Mouse (Mus musculus) left cerebral cortex, adult 11 months (tissue): ENCODE results near the gene Krtap2-4.

Experiments used
- DNase-seq: peaks from one replicate; pipeline ENCODE4 v3.0.0; 2022; ENCODE audit warnings: low spot score

Gene Krtap2-4

DNA sequence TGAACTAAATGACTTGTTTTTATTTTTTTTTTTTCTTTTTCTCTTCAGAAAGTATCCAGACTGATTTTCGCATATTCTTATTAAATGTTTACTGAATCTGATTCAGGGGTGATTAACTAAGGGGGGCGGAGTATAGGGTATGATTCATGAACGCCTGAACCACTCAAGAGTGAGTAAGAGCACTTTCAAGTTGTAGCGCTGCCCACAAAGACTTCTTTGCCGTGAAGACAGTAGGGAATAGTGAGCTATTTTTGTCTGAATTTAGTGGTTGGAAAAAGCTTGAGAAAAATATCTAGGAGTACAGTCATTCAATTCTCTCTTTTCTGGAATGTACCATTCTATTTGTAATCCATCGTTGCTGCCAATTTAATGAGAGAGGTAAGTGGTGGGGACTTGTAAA lies 33.1 kb downstream of the Krtap2-4 start:
- DNase-seq: no peak

DNA sequence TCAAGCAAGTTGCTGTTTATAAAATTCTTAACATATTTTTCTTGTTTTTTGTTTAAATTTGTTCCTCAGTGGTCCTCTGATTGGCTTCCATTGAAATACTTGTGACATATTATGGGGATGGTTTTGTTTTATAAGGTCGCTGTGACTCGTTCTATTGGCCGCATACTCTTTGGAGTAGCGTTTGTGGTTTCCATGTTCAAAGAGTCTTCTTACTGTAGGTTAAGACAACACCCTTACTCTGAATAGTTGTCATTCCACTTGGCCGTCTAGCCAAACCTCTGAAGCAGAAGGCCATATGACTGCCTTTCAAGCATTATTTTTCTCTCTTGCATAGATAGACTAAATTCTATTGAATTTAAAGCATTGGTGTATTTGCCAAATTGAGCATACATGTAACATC lies 33.6 kb downstream of the Krtap2-4 start:
- DNase-seq: no peak

DNA sequence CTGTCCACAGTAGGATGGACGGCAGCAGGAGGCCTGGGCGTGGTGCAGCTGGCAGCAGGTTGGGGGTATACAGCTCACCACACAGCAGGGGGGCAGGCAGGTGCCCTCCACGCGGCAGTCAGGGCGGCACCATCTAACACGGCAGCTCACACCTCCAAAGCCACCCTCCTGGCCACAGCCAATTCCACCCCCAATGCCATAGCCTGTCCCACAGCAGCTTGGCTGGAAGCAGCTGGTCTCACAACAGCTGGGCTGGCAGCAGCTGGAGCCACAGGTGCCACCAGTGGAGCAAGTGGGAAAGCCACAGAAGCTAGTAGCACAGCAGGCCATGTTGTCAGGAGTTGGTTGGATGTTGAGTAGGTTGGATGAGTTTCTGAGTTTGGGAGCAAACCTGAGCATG lies 34.0 kb downstream of the Krtap2-4 start, which contains the start of gene Krtap1-5:
Krtap1-5 (minus strand) TSS at position 381 of the 400 bp plus-strand sequence.
- DNase-seq: no peak

DNA sequence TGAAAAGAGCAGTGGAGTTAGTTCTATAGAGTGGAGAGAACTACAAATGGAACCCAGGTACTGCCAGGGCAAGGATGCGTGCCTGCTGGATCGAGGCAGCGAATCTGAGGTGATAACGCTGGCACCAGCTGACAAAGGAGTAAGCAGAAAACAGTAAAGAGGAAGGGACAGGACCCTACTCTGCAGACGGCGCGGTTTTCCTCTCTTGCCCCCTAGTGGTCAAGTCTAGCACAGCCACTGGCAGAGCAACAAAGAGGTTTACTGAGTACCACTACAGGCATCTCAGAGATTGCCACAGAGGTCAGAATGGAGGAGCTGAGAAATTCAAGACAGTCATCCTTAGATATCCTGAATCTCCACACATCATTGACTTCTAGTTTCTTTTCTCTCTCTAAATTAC lies 40.5 kb downstream of the Krtap2-4 start:
- no peak for DNase-seq

DNA sequence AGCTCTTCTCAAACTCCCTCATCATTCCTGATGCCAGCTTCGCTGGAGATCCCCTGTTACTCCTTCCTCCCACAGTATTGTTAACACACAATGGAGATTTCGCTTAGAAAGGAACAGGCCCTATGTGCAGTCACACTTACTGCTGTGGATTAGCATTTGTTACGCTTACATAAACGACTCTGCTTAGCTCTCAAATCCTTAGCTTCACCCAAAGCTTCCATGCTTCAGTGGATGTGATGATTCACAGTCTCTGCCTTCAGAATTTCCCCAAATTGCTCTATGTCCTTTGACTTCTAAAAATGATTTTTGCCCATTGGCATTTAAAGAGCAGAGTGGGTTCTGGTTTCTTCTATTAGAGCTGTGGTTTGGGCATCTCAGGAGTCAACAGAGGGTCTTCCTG lies 41.5 kb downstream of the Krtap2-4 start:
- no peak for DNase-seq

DNA sequence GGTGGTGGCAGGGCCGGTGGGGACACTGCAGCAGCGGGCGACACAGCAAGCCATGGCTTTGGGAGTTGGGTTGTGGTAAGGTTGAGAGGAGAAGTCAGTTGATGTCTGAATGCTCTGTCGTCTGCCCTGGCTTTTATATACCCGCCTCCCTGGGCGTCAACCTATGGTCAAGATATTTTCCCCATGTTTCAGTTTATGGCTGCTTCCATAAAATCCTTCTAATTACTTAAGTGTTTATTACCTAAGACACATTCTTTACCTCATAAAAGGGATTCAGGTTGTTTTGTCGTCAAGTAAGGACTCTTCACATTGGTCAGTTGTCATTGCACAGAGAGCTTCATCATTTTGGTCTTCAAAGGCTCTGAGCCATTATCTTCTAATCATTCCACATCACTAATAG lies 48.1 kb downstream of the Krtap2-4 start, which contains the start of gene Krtap3-1:
Krtap3-1 (minus strand) TSS at position 101 of the 400 bp plus-strand sequence.
- no peak for DNase-seq
